Mouse (Mus musculus) monocyte, adult 2 months (primary cell): ENCODE measurements at regions not wholly inside any gene's neighbourhood (a gene's known extent, or its start where the extent isn't known, plus 50 kb on each side); places are given as distances from the start of the nearest gene placed in this dataset.

Experiments
- DNase-seq, 2 experiments: peaks; one replicate each; pipeline ENCODE4 v3.0.0; 2022; ENCODE audit warnings: low spot score in 2 of 2, low read depth in 1 of 2

DNA sequence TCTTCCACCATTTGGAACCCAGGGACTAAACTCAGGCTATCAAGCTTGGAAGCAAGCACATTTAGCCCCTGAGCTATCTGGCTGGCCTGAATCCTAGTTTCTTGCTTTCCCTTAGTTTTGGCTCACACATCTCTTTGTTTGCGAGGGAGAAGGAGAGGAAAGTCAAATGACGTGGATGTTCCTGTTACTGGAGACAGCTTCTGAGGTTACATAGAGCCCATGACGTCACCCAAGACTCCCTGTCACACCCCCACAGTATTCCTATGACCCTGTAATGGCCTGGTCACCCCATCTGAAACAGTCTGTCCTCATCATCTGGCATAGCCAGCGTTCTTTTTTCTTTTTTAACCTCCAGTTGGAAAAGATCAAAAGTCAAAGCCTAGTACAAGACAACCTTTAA is 400.1 kb upstream of the Jarid2 start:
- DNase-seq: no peak

DNA sequence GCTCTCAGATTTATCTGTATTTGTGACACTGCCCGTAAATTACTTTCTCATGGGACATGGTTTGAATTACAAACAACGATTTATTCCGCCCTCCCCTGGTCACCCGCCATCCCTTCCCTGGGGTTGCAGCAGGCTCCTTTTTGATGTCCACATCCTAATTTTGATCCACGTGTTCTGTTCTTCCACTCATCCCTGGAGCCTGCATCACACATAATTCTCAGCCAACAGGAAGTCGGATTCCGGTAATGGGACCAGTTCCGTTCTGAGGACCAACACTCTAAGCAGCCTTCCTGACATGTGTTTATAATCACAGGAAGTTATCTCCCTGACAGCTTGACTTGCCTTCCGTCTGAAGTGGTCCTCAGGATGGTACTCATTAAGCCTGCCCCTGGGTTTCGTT is 399.6 kb upstream of the Jarid2 start:
- DNase-seq: no peak

DNA sequence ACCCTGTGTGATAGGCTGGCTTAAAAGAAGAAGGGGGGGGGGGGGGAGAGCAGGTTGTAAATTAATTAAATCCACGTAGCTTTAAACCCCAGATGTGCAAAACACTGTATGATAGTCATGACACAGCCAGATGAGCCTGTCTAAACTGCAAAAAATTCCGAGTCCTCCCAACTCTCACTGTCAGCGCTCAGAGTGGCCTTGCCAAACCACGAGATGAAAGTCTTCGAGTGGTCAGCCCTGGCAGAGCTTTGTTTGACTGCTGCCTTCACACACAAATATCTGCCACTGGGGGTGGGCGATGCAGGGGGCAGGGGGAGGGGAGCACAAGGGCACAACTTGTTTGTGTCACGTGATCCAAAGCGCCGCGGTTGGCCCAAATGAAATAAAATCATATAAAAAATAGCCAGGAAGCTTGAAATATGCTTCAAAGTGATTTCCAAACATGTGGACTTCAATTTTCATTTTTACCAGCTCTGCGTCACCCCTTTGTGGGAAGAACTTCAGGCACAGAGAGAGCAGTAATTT is 396.5 kb upstream of the Jarid2 start:
- no peak for DNase-seq

GRCm38 (mm10) chr13:44339061-44339741 is 390.1 kb upstream of the Jarid2 start:
- DNase-seq: no peak

DNA sequence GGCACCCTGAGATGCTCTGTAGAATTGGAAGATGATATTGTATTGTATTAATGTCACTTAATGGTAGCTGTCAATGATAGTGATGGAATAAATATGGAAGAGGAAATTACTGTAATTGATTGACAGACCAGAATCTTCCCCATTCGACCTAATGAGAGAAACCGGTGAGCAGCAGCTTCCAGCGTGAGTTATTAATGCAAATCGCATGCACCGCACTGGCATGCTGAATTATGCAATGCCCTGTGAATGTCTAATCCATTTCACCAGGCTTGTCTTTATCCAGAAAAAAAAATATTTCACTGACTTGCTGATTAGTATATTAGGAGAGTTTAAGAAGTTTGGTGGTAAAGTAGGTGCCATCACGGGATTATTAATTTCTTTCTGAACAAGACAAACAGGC is 384.2 kb upstream of the Jarid2 start:
- DNase-seq: no peak

- no peak for DNase-seq
These were observed 382.6 kb upstream of the Jarid2 start for GRCm38 (mm10) chr13:44346636-44347035.

GRCm38 (mm10) chr13:44347662-44348061 is 381.6 kb upstream of the Jarid2 start:
- DNase-seq: no peak

- DNase-seq: no peak
These were observed 375.4 kb upstream of the Jarid2 start for GRCm38 (mm10) chr13:44353899-44354298.

GRCm38 (mm10) chr13:44355771-44356221 is 373.5 kb upstream of the Jarid2 start:
- DNase-seq: no peak

DNA sequence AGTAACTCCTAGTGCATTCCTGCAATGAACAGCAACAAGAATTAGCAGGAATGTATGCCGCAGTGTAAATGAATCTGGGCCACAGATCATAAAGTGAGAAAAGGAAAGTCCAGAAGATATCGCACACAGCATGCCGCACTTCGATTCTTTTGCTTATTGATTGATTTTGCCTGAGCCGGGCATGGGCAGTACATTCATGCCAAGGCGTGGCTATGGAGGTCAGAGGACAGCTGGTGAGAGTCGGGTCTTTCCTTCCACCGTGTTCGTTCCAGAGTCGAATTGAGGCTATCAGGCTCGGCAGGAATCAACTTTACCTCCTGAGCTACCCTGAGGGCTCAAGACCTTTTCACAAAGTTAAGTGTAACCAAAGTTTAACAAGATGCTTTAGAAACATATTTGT is 372.3 kb upstream of the Jarid2 start:
- no peak for DNase-seq

- no peak for DNase-seq
These were observed 369.9 kb upstream of the Jarid2 start for GRCm38 (mm10) chr13:44359344-44359743.

GRCm38 (mm10) chr13:44360016-44360415 is 369.3 kb upstream of the Jarid2 start:
- DNase-seq: no peak

DNA sequence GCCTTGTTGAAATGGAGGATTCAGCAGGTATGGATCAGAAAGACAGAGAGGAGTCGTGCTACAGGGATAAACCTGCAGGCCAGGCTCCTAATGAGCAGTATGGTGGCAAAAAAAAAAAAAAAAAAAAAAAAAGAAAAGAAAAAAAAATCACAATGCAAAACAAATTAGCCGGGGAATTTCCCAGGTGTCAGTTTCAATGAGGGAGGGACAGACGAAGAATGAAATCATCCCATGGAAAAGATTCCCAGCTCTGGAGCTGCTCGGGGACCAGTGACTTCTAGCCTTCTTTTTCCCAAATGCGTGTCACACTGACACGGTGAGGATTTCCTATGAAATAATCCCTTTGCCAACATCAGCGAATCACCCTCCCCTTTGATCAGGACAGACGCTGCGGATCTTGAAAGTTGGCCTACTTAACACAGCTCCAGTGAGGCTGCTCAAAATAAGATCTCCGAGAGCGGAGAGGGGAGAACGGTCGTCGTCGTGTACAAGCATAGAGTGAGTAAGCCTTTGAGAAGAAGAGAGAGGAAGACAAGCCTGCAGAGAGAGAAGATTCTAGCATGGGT is 368.5 kb upstream of the Jarid2 start:
- no peak for DNase-seq

DNA sequence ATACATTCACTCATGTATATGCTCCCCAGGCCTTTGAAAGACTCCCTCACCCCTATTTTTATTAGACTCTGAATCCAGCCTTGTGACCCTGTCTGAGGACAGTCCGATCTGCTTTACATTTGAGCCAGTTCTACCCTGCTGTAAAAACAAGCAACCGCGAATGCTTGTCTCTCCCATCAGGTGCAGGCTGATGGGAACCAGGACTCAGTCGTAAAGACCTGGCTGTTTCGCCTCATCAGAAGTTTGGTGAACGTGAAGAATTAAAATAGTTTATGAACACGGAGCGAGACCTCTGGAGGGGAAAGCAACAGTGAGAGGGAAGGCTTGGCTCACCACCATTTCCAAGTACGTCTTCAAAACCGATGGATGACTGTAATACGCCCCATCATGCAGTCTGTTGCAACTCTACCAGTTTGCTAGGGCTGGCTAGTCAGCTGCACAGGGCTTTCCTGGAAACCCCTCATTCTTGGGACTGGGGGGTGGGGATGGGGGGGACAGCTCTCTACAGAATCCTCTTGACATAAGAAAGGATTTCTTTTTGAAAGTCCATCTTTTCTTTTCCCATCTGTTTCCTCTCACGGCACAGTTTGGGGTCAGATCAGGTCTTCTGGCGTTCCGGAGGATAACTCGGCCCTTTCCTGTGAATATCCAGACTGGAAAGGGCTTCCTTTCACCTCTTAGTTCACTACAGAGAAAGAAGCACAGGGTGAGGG is 366.8 kb upstream of the Jarid2 start:
- DNase-seq: no peak

DNA sequence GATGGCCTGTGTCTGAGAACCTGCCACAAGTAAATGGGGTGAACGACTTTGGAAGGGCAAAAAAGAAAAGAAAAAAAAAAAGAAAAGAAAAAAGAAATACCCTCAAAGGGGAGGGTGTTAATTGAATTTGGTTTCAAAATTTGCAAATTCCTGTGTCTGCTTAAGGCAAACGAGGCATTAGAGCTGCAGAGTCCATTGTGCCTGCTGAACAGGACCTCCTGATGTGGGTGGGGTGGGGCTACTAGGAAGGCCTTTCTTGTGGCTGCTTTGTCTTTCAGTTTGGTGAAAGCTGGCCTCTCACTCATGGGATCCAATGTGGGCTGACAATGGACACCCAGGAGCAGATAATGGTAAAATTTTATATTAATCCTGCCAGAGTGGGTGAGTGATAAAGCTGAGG is 366.3 kb upstream of the Jarid2 start:
- no peak for DNase-seq

GRCm38 (mm10) chr13:44369301-44369700 is 360.0 kb upstream of the Jarid2 start:
- no peak for DNase-seq

GRCm38 (mm10) chr13:44372361-44372877 is 356.9 kb upstream of the Jarid2 start:
- DNase-seq: no peak

DNA sequence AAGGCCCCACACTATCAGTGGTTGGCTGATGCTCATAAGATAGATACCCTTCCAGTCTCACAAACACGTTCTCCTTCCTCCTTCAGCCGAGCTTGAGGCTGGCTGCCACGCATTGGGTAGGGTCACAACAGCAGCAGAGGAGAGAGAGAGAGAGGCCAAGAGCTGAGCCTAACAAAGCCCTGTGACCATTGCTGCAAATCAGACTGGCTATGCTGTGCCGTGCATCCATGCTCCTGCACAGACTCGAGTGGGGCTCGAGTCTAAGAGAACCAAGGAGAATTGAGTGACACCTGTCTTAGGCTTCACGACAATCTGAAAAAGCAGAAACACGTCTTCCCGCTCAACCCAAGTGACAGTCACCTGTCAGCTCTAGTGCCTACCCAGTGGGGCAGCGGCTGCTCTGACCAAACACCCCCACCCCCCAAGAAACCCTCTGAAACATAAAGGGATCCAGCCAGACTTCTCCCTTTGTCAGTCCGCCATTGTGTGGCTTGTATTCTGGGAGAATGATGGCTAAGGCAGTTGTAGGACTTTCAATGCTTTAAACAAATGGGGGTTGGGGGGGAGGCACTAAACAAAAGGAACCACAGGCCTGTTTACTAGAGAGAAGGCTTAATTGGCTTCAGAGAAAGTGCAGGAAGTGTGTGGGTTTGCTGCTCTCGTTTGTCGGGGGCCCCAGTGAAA is 353.7 kb upstream of the Jarid2 start:
- no peak for DNase-seq

- no peak for DNase-seq
These were observed 353.1 kb upstream of the Jarid2 start for GRCm38 (mm10) chr13:44376160-44376488.

GRCm38 (mm10) chr13:44381721-44382450 is 347.4 kb upstream of the Jarid2 start:
- no peak for DNase-seq

GRCm38 (mm10) chr13:44383322-44383721 is 346.0 kb upstream of the Jarid2 start:
- no peak for DNase-seq
